Mouse (Mus musculus) forebrain, postnatal 0 days (tissue): ENCODE results near the gene Inha. TPM values are rescaled to one million over a fixed set of nuclear protein-coding genes. Genes with fewer than 3 reads are reported as not detected.

Experiments
- ATAC-seq: fragments of 200-750 bp; cut with Nextera tagmentation; 2 replicates; pipeline ENCODE4 v1.8.0; 2017; ENCODE audit warnings: mild to moderate bottlenecking, moderate library complexity
- DNase-seq: peaks from one replicate; pipeline ENCODE4 v3.0.0-alpha.2; 2015
- H3K27ac ChIP-seq: fragments of 300-500 bp; sonication (generic); 2 replicates; pipeline ENCODE4 v1.5.1; 2014; ENCODE audit warnings: low read depth, mild to moderate bottlenecking, antibody characterized with exemption, low read length, moderate library complexity, mixed read lengths
- H3K27me3 ChIP-seq: fragments of 300-500 bp; sonication (generic); 2 replicates; pipeline ENCODE4 v1.6.1; 2014; ENCODE audit warnings: mild to moderate bottlenecking, low read length, mixed read lengths; ENCODE audit not compliant: insufficient read depth
- H3K36me3 ChIP-seq: fragments of 300-500 bp; sonication (generic); 2 replicates; pipeline ENCODE4 v1.6.1; 2014; ENCODE audit warnings: mild to moderate bottlenecking, moderate library complexity; ENCODE audit not compliant: insufficient read depth
- H3K4me1 ChIP-seq: fragments of 300-500 bp; sonication (generic); 2 replicates; pipeline ENCODE4 v1.6.1; 2014; ENCODE audit warnings: antibody characterized with exemption; ENCODE audit not compliant: insufficient read depth
- H3K4me2 ChIP-seq: fragments of 300-500 bp; sonication (generic); 2 replicates; pipeline ENCODE4 v1.6.1; 2014; ENCODE audit warnings: low read depth, mild to moderate bottlenecking, moderate library complexity
- H3K4me3 ChIP-seq: fragments of 300-500 bp; sonication (generic); 2 replicates; pipeline ENCODE4 v1.5.1; 2014; ENCODE audit warnings: low read depth, low read length, mixed read lengths
- H3K9ac ChIP-seq: fragments of 300-500 bp; sonication (generic); 2 replicates; pipeline ENCODE4 v1.6.1; 2014; ENCODE audit warnings: mild to moderate bottlenecking
- H3K9me3 ChIP-seq: fragments of 300-500 bp; sonication (generic); 2 replicates; pipeline ENCODE4 v1.6.1; 2016; ENCODE audit warnings: low read length
- CTCF ChIP-seq: sonication (generic); IDR thresholded peaks from 2 replicates; pipeline ENCODE4 v1.5.1; 2016; ENCODE audit warnings: antibody characterized with exemption, control low read depth, low read depth
- WGBS: fragments of 180-500 bp; shearing (Covaris S2); extraction: QIAGEN DNeasy Blood & Tissue Kit; methylation state at CpG from one replicate; pipeline ENCODE4 v1.1.7; 2014; 5-methylcytosine and 5-hydroxymethylcytosine counted together
- polyA plus RNA-seq: library from polyadenylated mRNA; unstranded; fragments of >200 nt; fragmentation: Nextera tagmentation; extraction: Ambion mirVana; gene quantifications from 2 replicates; pipeline ENCODE4 v1.2.1, GENCODE M21; 2015
- total RNA-seq: library from RNA; depleted of rRNA; stranded (reverse); fragments of >200 nt; gene quantifications from 2 replicates; pipeline ENCODE4 v1.2.3, GENCODE M21; 2014

Inha gene
- total and polyA plus RNA-seq, 2 experiments from 2014 or later, result 24.8 to 26.6 TPM

GRCm38 (mm10) chr1:75463652-75464204 lies 43.1 kb upstream of the Inha start:
- no peak for ATAC-seq
- Histone ChIP-seq H3K4me2 (no peak overlapping the region), H3K9ac (no peak overlapping the region), H3K9me3 (no peaks in the 10 kb centered on the region), H3K4me1 (peaks cover 4% of the 10 kb centered on the region), H3K27me3 (peaks cover 3% of the 10 kb centered on the region; the same call in 1 of the 2 replicates), H3K27ac (no peak overlapping the region), H3K4me3 (no peak overlapping the region), H3K36me3 (no peaks in the 10 kb centered on the region)
- no peak for DNase-seq
- TF ChIP-seq CTCF, result no peak
- 67% methylated on average over 5 of the region's 5 CpGs for WGBS

- 8% methylated on average over 14 of the region's 14 CpGs for WGBS
- peak; percentile 85 for ATAC-seq
- H3K4me2 ChIP-seq, result 0 out of 2 replicates have a peak overlapping the region, but pooled peaks have one; percentile 31
Observed at GRCm38 (mm10) chr1:75467215-75467927, 39.5 kb upstream of the Inha start.

GRCm38 (mm10) chr1:75469287-75469825 lies 37.5 kb upstream of the Inha start:
- H3K27me3 ChIP-seq, result peaks cover 3% of the 10 kb centered on the region; the same call in 1 of the 2 replicates
- DNase-seq, result no peak
- WGBS, result 82% methylated on average over 17 of the region's 17 CpGs

More at GRCm38 (mm10) chr1:75467215-75467927, 39.5 kb upstream of the Inha start:
- Histone ChIP-seq H3K27me3 (peaks cover 3% of the 10 kb centered on the region; the same call in 1 of the 2 replicates), H3K4me3 (no peak overlapping the region), H3K36me3 (peaks cover 7% of the 10 kb centered on the region), H3K4me1 (peaks cover 4% of the 10 kb centered on the region; the same call in 1 of the 2 replicates), H3K27ac (no peak overlapping the region), H3K9me3 (no peaks in the 10 kb centered on the region), H3K9ac (no peak overlapping the region)
- peak; percentile 96 for TF ChIP-seq CTCF
- peak; percentile 94 for DNase-seq

GRCm38 (mm10) chr1:75476441-75476840 lies 30.4 kb upstream of the Inha start:
- 95% methylated on average over 11 of the region's 11 CpGs for WGBS
- Histone ChIP-seq H3K4me2 (no peak overlapping the region), H3K36me3 (peaks cover 53% of the 10 kb centered on the region), H3K27ac (no peak overlapping the region), H3K27me3 (no peaks in the 10 kb centered on the region), H3K4me3 (no peak overlapping the region), H3K4me1 (peaks cover 26% of the 10 kb centered on the region), H3K9ac (no peak overlapping the region), H3K9me3 (no peaks in the 10 kb centered on the region)
- ATAC-seq (no peak), DNase-seq (no peak)
- TF ChIP-seq CTCF, result no peak

More at GRCm38 (mm10) chr1:75469287-75469825, 37.5 kb upstream of the Inha start:
- H3K4me2 ChIP-seq, result no peak overlapping the region
- H3K4me1 ChIP-seq, result peaks cover 4% of the 10 kb centered on the region; the same call in 1 of the 2 replicates
- no peak overlapping the region for H3K4me3 ChIP-seq
- H3K36me3 ChIP-seq, result peaks cover 26% of the 10 kb centered on the region
- no peak overlapping the region for H3K27ac ChIP-seq
- H3K9me3 ChIP-seq, result no peaks in the 10 kb centered on the region
- no peak for TF ChIP-seq CTCF
- no peak overlapping the region for H3K9ac ChIP-seq
- ATAC-seq, result no peak

GRCm38 (mm10) chr1:75477264-75477965 lies 29.5 kb upstream of the Inha start:
- Histone ChIP-seq H3K27me3 (no peaks in the 10 kb centered on the region), H3K4me3 (peak overlapping the region; percentile 85), H3K27ac (no peak overlapping the region), H3K4me1 (peaks cover 26% of the 10 kb centered on the region), H3K9me3 (no peaks in the 10 kb centered on the region), H3K9ac (no peak overlapping the region; the same call in 1 of the 2 replicates), H3K4me2 (peak overlapping the region; percentile 82), H3K36me3 (peaks cover 49% of the 10 kb centered on the region)
- no peak for ATAC-seq
- 11% methylated on average over 35 of the region's 35 CpGs for WGBS
- peak; percentile 83 for TF ChIP-seq CTCF
- DNase-seq, result peak; percentile 86

GRCm38 (mm10) chr1:75477966-75478290 lies 28.9 kb upstream of the Inha start:
- peak overlapping the region; percentile 82 for H3K4me2 ChIP-seq
- peaks cover 26% of the 10 kb centered on the region for H3K4me1 ChIP-seq
- no peak for ATAC-seq
- no peaks in the 10 kb centered on the region for H3K27me3 ChIP-seq
- no peak overlapping the region; the same call in 1 of the 2 replicates for H3K9ac ChIP-seq
- no peak overlapping the region for H3K27ac ChIP-seq
- H3K4me3 ChIP-seq, result peak overlapping the region; percentile 85
- DNase-seq, result peak; percentile 43
- TF ChIP-seq CTCF, result no peak
- 45% methylated on average over 3 of the region's 3 CpGs for WGBS
- peaks cover 49% of the 10 kb centered on the region for H3K36me3 ChIP-seq
- no peaks in the 10 kb centered on the region for H3K9me3 ChIP-seq
